In the genomic region with DNA sequence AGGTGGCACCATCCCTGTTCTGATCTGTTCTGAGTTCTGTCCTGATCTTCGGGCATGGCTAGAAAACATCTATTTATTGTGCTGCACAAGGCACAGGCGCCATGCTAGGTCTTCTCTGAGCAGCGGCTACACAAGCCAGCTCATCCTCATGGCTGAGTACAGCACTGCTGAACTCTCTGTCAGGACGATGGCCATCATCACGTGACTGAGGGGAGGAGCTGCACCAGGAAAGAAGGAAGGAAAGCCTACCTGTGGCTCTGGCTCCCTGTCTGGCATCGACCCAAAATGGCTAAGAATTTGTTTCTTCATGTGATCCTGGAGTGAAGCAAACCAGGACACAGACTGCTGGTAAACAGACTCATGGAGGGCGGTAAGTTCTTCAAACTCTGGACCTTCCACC, we compare ENCODE assay signal across 19 mouse cellular contexts. TPM values are rescaled to one million over a fixed set of nuclear protein-coding genes. Genes with fewer than 3 reads are reported as not detected.
"Had no signal": no experiment of that assay in that cellular context is flagged by ENCODE, and none has a peak within 500 bp of the region (broad histone marks: within the 10 kb centered on the region; RNA-seq: fewer than 3 reads in every experiment).

No protein-coding gene starts in this region.

- DNase-seq: lung, adult 18-20 months; lung, embryonic 14.5 days; lung, postnatal 10 days; lung, postnatal 4 days; midbrain, embryonic 14.5 days; retina, postnatal 1 day; right cerebral cortex, adult 18-20 months; right cerebral cortex, postnatal 25 days; right cerebral cortex, postnatal 4 days; spleen, adult 18-20 months; thymus, adult 18-20 months; thymus, postnatal 14 days; thymus, postnatal 36 days had no signal

- H3K4me1 ChIP-seq: neural tube, embryonic 13.5 days had no signal

- H3K9me3 ChIP-seq: midbrain, embryonic 10.5 days; midbrain, embryonic 12.5 days; neural tube, embryonic 13.5 days; neural tube, embryonic 15.5 days had no signal

- H3K27me3 ChIP-seq: midbrain, embryonic 12.5 days; neural tube, embryonic 13.5 days; neural tube, embryonic 15.5 days had no signal

- H3K4me2 ChIP-seq: lung, embryonic 14.5 days; midbrain, embryonic 12.5 days; neural tube, embryonic 13.5 days; neural tube, embryonic 15.5 days had no signal

- ATAC-seq: midbrain, embryonic 16.5 days had no signal

- H3K27ac ChIP-seq: midbrain, embryonic 10.5 days; midbrain, embryonic 12.5 days; neural tube, embryonic 13.5 days; neural tube, embryonic 15.5 days had no signal

- H3K4me3 ChIP-seq: midbrain, embryonic 10.5 days; midbrain, embryonic 12.5 days; myocyte; neural tube, embryonic 13.5 days; neural tube, embryonic 15.5 days had no signal

- H3K9ac ChIP-seq: lung, embryonic 14.5 days; midbrain, embryonic 12.5 days; neural tube, embryonic 13.5 days; neural tube, embryonic 15.5 days had no signal

RNA-seq across cellular contexts. Expression of gene Lonrf2, which starts 36.1 kb away (rescaled TPM):
- polyA plus RNA-seq: myocyte had no signal
